Mouse (Mus musculus) stomach, postnatal 0 days (tissue): ENCODE results near the gene Plgrkt. TPM values are rescaled to one million over a fixed set of nuclear protein-coding genes. Genes with fewer than 3 reads are reported as not detected.
"Not testable (repeated sequence)": the region's sequence is repeated elsewhere in the genome, so short reads cannot be mapped to it uniquely, and the experiment has no call there.

ENCODE experiments used
- ATAC-seq: fragments of 200-750 bp; cut with Nextera tagmentation; 2 replicates; pipeline ENCODE4 v1.8.0; 2017; ENCODE audit not compliant: low FRiP score, low TSS enrichment
- DNase-seq: peaks from one replicate; pipeline ENCODE4 v3.0.0-alpha.2; 2016; ENCODE audit warnings: low spot score
- H3K27ac ChIP-seq: fragments of 300-500 bp; sonication (generic); replicated peaks from 2 replicates; pipeline ENCODE4 v1.5.1; 2014; ENCODE audit warnings: mild to moderate bottlenecking, control low read depth
- H3K27me3 ChIP-seq: fragments of 300-500 bp; sonication (generic); 2 replicates; pipeline ENCODE4 v1.6.1; 2014; ENCODE audit warnings: low read length; ENCODE audit not compliant: control insufficient read depth, insufficient read depth
- H3K36me3 ChIP-seq: fragments of 300-500 bp; sonication (generic); 2 replicates; pipeline ENCODE4 v1.6.1; 2014; ENCODE audit warnings: low read length, mixed read lengths; ENCODE audit not compliant: control insufficient read depth, insufficient read depth
- H3K4me1 ChIP-seq: fragments of 300-500 bp; sonication (generic); replicated peaks from 2 replicates; pipeline ENCODE4 v1.6.1; 2014; ENCODE audit warnings: antibody characterized with exemption; ENCODE audit not compliant: control insufficient read depth, insufficient read depth
- H3K4me2 ChIP-seq: fragments of 300-500 bp; sonication (generic); replicated peaks from 2 replicates; pipeline ENCODE4 v1.6.1; 2014; ENCODE audit warnings: low read depth, mild to moderate bottlenecking, control low read depth, moderate library complexity
- H3K4me3 ChIP-seq: fragments of 300-500 bp; sonication (generic); 2 replicates; pipeline ENCODE4 v1.5.1; 2014; ENCODE audit warnings: low read depth, low read length, control low read depth
- H3K9ac ChIP-seq: fragments of 300-500 bp; sonication (generic); 2 replicates; pipeline ENCODE4 v1.6.1; 2014; ENCODE audit warnings: mild to moderate bottlenecking, low read length, control low read depth, mixed read lengths
- H3K9me3 ChIP-seq: fragments of 300-500 bp; sonication (generic); 2 replicates; pipeline ENCODE4 v1.6.1; 2016; ENCODE audit warnings: low read length; ENCODE audit not compliant: control insufficient read depth
- CTCF ChIP-seq: IDR thresholded peaks from 2 replicates; pipeline ENCODE4 v1.5.1; 2016; ENCODE audit warnings: antibody characterized with exemption, low read depth, mild to moderate bottlenecking, moderate library complexity
- EP300 ChIP-seq: optimal IDR thresholded peaks from 2 replicates; pipeline ENCODE3; 2016; ENCODE audit warnings: antibody characterized with exemption
- WGBS: fragments of 180-500 bp; shearing (Covaris S2); extraction: QIAGEN DNeasy Blood & Tissue Kit; methylation state at CpG from one replicate; pipeline ENCODE4 v1.1.7; 2014; 5-methylcytosine and 5-hydroxymethylcytosine counted together
- polyA plus RNA-seq: library from polyadenylated mRNA; unstranded; fragments of >200 nt; fragmentation: Nextera tagmentation; extraction: Ambion mirVana; gene quantifications from 2 replicates; pipeline ENCODE4 v1.2.1, GENCODE M21; 2015

The Plgrkt gene
- 166 and 169 TPM in 2 replicates for polyA plus RNA-seq

GRCm38 (mm10) chr19:29366969-29367622 is at the start of gene Plgrkt, which contains the start of gene Cd274:
Plgrkt (minus strand) TSS chr19:29367390.
Cd274 (plus strand) TSS chr19:29367455.
- peak within 1 kb of the TSS; percentile 76 for H3K4me2 ChIP-seq
- H3K4me3 ChIP-seq, result peak within 1 kb of the TSS; percentile 62
- 1% methylated on average over 26 of the region's 26 CpGs for WGBS
- peak; percentile 87 for DNase-seq
- H3K27ac ChIP-seq, result peak within 1 kb of the TSS; percentile 71
- H3K9ac ChIP-seq, result peak within 1 kb of the TSS; percentile 63
- no peaks in the 10 kb centered on the region for H3K4me1 ChIP-seq
- H3K27me3 ChIP-seq, result no peaks in the 10 kb centered on the region
- no peaks in the 10 kb centered on the region for H3K36me3 ChIP-seq
- no peak for TF ChIP-seq CTCF
- no peak for TF ChIP-seq EP300
- peak; percentile 79 for ATAC-seq
- H3K9me3 ChIP-seq, result no peaks in the 10 kb centered on the region

GRCm38 (mm10) chr19:29416393-29416902 is 49.3 kb upstream of the Plgrkt start:
- DNase-seq (no peak), ATAC-seq (no peak)
- TF ChIP-seq EP300, result no peak
- TF ChIP-seq CTCF, result no peak
- Histone ChIP-seq H3K36me3 (no peaks in the 10 kb centered on the region), H3K27me3 (no peaks in the 10 kb centered on the region), H3K9ac (no peak overlapping the region), H3K4me2 (no peak overlapping the region), H3K27ac (no peak overlapping the region), H3K4me3 (no peak overlapping the region), H3K4me1 (no peaks in the 10 kb centered on the region), H3K9me3 (no peaks in the 10 kb centered on the region)
- 54% methylated on average over 3 of the region's 3 CpGs for WGBS

- not testable (repeated sequence) for H3K27me3 ChIP-seq, H3K36me3 ChIP-seq, H3K4me1 ChIP-seq, H3K9me3 ChIP-seq, H3K9ac ChIP-seq, ATAC-seq, DNase-seq, H3K27ac ChIP-seq, H3K4me2 ChIP-seq, H3K4me3 ChIP-seq
Measured at GRCm38 (mm10) chr19:29414917-29415316, 47.7 kb upstream of the Plgrkt start.

- Histone ChIP-seq H3K4me3 (no peak overlapping the region), H3K9me3 (no peaks in the 10 kb centered on the region), H3K4me2 (no peak overlapping the region), H3K36me3 (no peaks in the 10 kb centered on the region), H3K4me1 (no peaks in the 10 kb centered on the region), H3K27me3 (no peaks in the 10 kb centered on the region), H3K27ac (no peak overlapping the region), H3K9ac (no peak overlapping the region)
- DNase-seq (no peak), ATAC-seq (no peak)
- no peak for TF ChIP-seq CTCF
- TF ChIP-seq EP300, result no peak
- WGBS, result 90% methylated on average over 3 of the region's 3 CpGs
Measured at GRCm38 (mm10) chr19:29414513-29414912, 47.3 kb upstream of the Plgrkt start.

GRCm38 (mm10) chr19:29412476-29413420 is 45.6 kb upstream of the Plgrkt start:
- Histone ChIP-seq H3K36me3 (no peaks in the 10 kb centered on the region), H3K4me3 (no peak overlapping the region), H3K27ac (no peak overlapping the region), H3K27me3 (no peaks in the 10 kb centered on the region), H3K4me1 (no peaks in the 10 kb centered on the region), H3K9me3 (no peaks in the 10 kb centered on the region), H3K9ac (no peak overlapping the region), H3K4me2 (no peak overlapping the region)
- TF ChIP-seq CTCF (no peak), EP300 (no peak)
- DNase-seq (no peak), ATAC-seq (no peak)
- 58% methylated on average over 6 of the region's 6 CpGs for WGBS

GRCm38 (mm10) chr19:29410619-29411018 is 43.4 kb upstream of the Plgrkt start, which contains the start of gene Pdcd1lg2:
Pdcd1lg2 (plus strand) TSS chr19:29410919.
- Histone ChIP-seq H3K4me1 (no peaks in the 10 kb centered on the region), H3K4me3 (no peak within 1 kb of the TSS), H3K27ac (no peak within 1 kb of the TSS), H3K27me3 (no peaks in the 10 kb centered on the region), H3K9ac (no peak within 1 kb of the TSS), H3K4me2 (no peak within 1 kb of the TSS), H3K36me3 (no peaks in the 10 kb centered on the region), H3K9me3 (no peaks in the 10 kb centered on the region)
- 84% methylated on average over 4 of the region's 4 CpGs for WGBS
- ATAC-seq, result no peak
- TF ChIP-seq EP300 (no peak), CTCF (no peak)
- DNase-seq, result no peak
